Mouse (Mus musculus): ENCODE results near the gene Nans. TPM values are rescaled to one million over a fixed set of nuclear protein-coding genes. Genes with fewer than 3 reads are reported as not detected.

The Nans gene
- polyA plus RNA-seq, 2 experiments: 82.4 to 84.5 TPM

DNA sequence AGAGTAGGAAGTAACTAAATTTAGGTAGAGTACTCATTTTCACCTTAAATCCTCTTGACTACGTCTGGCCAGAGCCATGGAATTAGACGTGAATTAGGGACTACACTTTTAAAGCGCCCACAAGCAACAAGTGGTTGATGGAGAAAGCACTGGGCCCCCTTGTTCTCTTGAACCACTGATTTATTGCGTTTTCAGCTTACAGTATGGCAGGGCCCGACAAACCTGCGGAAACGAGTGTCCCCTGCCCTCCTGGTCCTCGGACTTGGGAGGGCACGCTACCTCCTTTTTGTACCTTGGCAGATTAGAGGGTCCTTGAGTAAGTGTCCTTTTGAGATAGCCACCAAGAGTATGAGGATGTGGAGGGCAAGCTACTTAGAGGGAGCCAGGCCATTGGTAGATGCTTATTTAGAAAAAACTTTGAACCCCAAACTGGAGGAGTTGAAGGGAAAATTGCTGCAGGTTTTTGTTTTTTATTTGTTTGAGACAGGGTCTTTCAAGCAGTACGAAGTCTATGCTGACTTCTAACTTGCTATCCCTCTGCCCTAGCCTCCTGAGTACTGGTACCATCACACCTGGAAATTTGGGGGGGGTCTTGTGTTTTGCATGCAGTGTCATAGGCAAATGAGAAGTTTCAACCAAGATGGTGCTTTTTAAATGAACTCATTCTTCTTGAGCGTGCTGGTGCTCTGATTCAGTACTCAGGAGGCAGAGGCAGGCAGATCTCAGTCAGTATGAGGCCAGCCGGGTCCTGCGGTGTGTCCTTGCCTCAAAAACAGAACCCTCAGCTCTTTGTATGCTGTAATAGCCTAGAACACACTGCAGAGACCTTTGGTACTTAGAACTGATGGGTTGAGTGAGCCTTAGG is 36.0 kb upstream of the Nans start:
- WGBS: 30% methylated on average over 13 of the region's 13 CpGs
- no peak for DNase-seq (ENCODE audit: low spot score)
- H3K36me3 ChIP-seq (ENCODE audit: control insufficient read depth, insufficient read depth, low read length): no peaks in the 10 kb centered on the region; the same call in 1 of the 2 replicates

DNA sequence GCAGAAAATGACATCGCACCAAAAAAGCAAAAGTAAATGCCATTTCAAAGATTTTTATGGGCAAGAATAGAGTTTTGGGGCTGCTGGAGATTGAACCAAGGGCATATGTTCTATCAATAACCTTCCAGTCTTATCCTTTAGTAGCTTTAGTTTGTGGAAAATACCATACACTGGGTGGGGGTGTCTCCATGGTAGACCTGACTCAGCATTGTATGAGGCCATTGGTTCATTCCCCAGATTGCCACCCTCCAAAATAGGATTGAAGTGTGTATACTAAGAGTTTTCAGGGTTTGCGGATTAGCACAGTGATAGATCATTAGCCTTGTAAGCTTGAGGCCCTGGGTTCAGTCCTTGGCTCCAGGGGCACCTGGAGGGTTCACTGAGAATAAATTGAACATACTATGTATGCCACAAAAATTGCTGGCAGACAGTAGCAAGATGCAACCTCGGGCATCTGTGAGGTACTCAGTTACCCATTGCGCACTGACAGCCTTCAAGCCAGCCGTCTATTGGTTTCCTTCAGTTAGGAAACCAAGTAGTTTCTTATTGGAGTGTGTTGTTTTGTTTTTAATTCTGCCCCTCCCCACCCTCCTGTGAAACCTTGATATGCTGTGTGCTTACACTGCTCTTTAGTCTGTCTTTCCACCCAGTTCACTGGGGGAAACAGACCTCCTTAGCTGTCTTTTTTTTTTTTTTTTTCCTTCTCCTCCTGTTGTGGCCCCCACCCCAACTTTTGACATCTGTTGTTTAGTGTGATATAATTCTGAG is 34.8 kb upstream of the Nans start:
- TF ChIP-seq POLR2A (IDR thresholded peaks at IDR 0.05; ENCODE audit: borderline replicate concordance, extremely low read depth, insufficient read depth, insufficient read length): no peak
- Histone ChIP-seq H3K27ac (replicated peaks; ENCODE audit: low read depth, low read length) (no peak overlapping the region), H3K27me3 (ENCODE audit: control insufficient read depth, insufficient read depth, low read length) (no peaks in the 10 kb centered on the region), H3K9me3 (ENCODE audit: control insufficient read depth, low read length) (no peaks in the 10 kb centered on the region), H3K4me2 (replicated peaks; ENCODE audit: low read depth, low read length, severe bottlenecking) (0 out of 2 replicates have a peak overlapping the region, but pooled peaks have one; percentile 4), H3K36me3 (ENCODE audit: control insufficient read depth, insufficient read depth, low read length) (no peaks in the 10 kb centered on the region; the same call in 1 of the 2 replicates), H3K4me1 (ENCODE audit: control insufficient read depth, insufficient read depth, low read length) (peaks cover 17% of the 10 kb centered on the region), H3K4me3 (replicated peaks; ENCODE audit: low read length) (no peak overlapping the region), H3K9ac (ENCODE audit: low read depth, low read length, severe bottlenecking) (no peak overlapping the region)
- WGBS: 79% methylated on average over 5 of the region's 5 CpGs
- ATAC-seq (ENCODE audit: low FRiP score, low read depth) (no peak), DNase-seq (ENCODE audit: low spot score) (no peak)

More for the DNA sequence above, 36.0 kb upstream of the Nans start:
- Histone ChIP-seq H3K9ac (ENCODE audit: low read depth, low read length, severe bottlenecking) (peak overlapping the region; percentile 99), H3K4me3 (replicated peaks; ENCODE audit: low read length) (peak overlapping the region; percentile 89), H3K4me1 (ENCODE audit: control insufficient read depth, insufficient read depth, low read length) (peaks cover 17% of the 10 kb centered on the region), H3K9me3 (ENCODE audit: control insufficient read depth, low read length) (no peaks in the 10 kb centered on the region), H3K27me3 (ENCODE audit: control insufficient read depth, insufficient read depth, low read length) (no peaks in the 10 kb centered on the region), H3K27ac (replicated peaks; ENCODE audit: low read depth, low read length) (peak overlapping the region; percentile 100), H3K4me2 (replicated peaks; ENCODE audit: low read depth, low read length, severe bottlenecking) (peak overlapping the region; percentile 77)
- TF ChIP-seq POLR2A (IDR thresholded peaks at IDR 0.05; ENCODE audit: borderline replicate concordance, extremely low read depth, insufficient read depth, insufficient read length): no peak
- ATAC-seq (ENCODE audit: low FRiP score, low read depth): no peak

- Histone ChIP-seq H3K4me2 (replicated peaks; ENCODE audit: low read depth, low read length, severe bottlenecking) (no peak overlapping the region), H3K36me3 (ENCODE audit: control insufficient read depth, insufficient read depth, low read length) (peaks cover 18% of the 10 kb centered on the region), H3K27ac (replicated peaks; ENCODE audit: low read depth, low read length) (no peak overlapping the region), H3K9me3 (ENCODE audit: control insufficient read depth, low read length) (no peaks in the 10 kb centered on the region), H3K27me3 (ENCODE audit: control insufficient read depth, insufficient read depth, low read length) (no peaks in the 10 kb centered on the region), H3K9ac (ENCODE audit: low read depth, low read length, severe bottlenecking) (no peak overlapping the region), H3K4me3 (replicated peaks; ENCODE audit: low read length) (no peak overlapping the region), H3K4me1 (ENCODE audit: control insufficient read depth, insufficient read depth, low read length) (peaks cover 17% of the 10 kb centered on the region)
- no peak for TF ChIP-seq POLR2A (IDR thresholded peaks at IDR 0.05; ENCODE audit: borderline replicate concordance, extremely low read depth, insufficient read depth, insufficient read length)
- WGBS: 60% methylated on average over 4 of the region's 4 CpGs
- ATAC-seq (ENCODE audit: low FRiP score, low read depth): no peak
- no peak for DNase-seq (ENCODE audit: low spot score)
Measured at GRCm38 (mm10) chr4:46456762-46457161, 32.3 kb upstream of the Nans start.

DNA sequence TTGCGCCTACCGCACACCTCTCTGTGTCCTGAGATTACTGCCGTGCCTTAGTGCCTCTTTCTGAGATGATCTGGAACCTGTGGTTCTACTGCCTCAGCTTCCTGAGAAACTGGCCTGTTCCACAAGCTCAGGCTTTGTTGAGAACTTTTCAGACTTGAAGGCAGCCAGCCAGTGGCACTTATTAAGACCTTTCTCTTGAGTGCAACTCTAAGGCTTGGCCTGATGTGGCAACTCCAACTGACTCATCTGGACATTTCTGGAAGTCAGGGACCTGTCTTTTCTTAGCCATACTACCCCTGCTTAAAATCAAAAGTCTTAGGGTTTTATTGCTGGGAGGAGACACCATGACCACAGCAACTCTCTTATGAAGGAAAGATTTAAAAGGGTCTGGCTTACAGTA is 31.9 kb upstream of the Nans start:
- no peak for TF ChIP-seq POLR2A (IDR thresholded peaks at IDR 0.05; ENCODE audit: borderline replicate concordance, extremely low read depth, insufficient read depth, insufficient read length)
- peaks cover 17% of the 10 kb centered on the region for H3K4me1 ChIP-seq (ENCODE audit: control insufficient read depth, insufficient read depth, low read length)
- H3K27me3 ChIP-seq (ENCODE audit: control insufficient read depth, insufficient read depth, low read length): no peaks in the 10 kb centered on the region
- 89% methylated on average over 3 of the region's 3 CpGs for WGBS
- no peak overlapping the region for H3K4me3 ChIP-seq (replicated peaks; ENCODE audit: low read length)
- DNase-seq (ENCODE audit: low spot score) (no peak), ATAC-seq (ENCODE audit: low FRiP score, low read depth) (no peak)
- peaks cover 22% of the 10 kb centered on the region for H3K36me3 ChIP-seq (ENCODE audit: control insufficient read depth, insufficient read depth, low read length)
- H3K9me3 ChIP-seq (ENCODE audit: control insufficient read depth, low read length): no peaks in the 10 kb centered on the region
- H3K9ac ChIP-seq (ENCODE audit: low read depth, low read length, severe bottlenecking): no peak overlapping the region
- no peak overlapping the region for H3K4me2 ChIP-seq (replicated peaks; ENCODE audit: low read depth, low read length, severe bottlenecking)
- H3K27ac ChIP-seq (replicated peaks; ENCODE audit: low read depth, low read length): no peak overlapping the region

- no peaks in the 10 kb centered on the region for H3K9me3 ChIP-seq (ENCODE audit: control insufficient read depth, low read length)
- no peak overlapping the region for H3K4me3 ChIP-seq (replicated peaks; ENCODE audit: low read length)
- DNase-seq (ENCODE audit: low spot score): no peak
- H3K27me3 ChIP-seq (ENCODE audit: control insufficient read depth, insufficient read depth, low read length): no peaks in the 10 kb centered on the region
- no peak overlapping the region for H3K4me2 ChIP-seq (replicated peaks; ENCODE audit: low read depth, low read length, severe bottlenecking)
- no peak overlapping the region for H3K9ac ChIP-seq (ENCODE audit: low read depth, low read length, severe bottlenecking)
- peaks cover 7% of the 10 kb centered on the region for H3K4me1 ChIP-seq (ENCODE audit: control insufficient read depth, insufficient read depth, low read length)
- TF ChIP-seq POLR2A (IDR thresholded peaks at IDR 0.05; ENCODE audit: borderline replicate concordance, extremely low read depth, insufficient read depth, insufficient read length): no peak
- 97% methylated on average over 2 of the region's 2 CpGs for WGBS
- H3K27ac ChIP-seq (replicated peaks; ENCODE audit: low read depth, low read length): no peak overlapping the region
- ATAC-seq (ENCODE audit: low FRiP score, low read depth): no peak
- peaks cover 34% of the 10 kb centered on the region for H3K36me3 ChIP-seq (ENCODE audit: control insufficient read depth, insufficient read depth, low read length)
Measured at GRCm38 (mm10) chr4:46458411-46458810, 30.6 kb upstream of the Nans start.

All from limb, embryonic 14.5 days (tissue).